Mouse (Mus musculus): Measurements from ENCODE around the gene Sspn. TPM values are rescaled to one million over a fixed set of nuclear protein-coding genes. Genes with fewer than 3 reads are reported as not detected.

Gene Sspn
- polyA plus RNA-seq, 1 experiment = not detected

- TF ChIP-seq TAL1 (IDR thresholded peaks at IDR 0.05; ENCODE audit: low read length) = no peak
- TF ChIP-seq GATA1 (IDR thresholded peaks at IDR 0.05; ENCODE audit: low read length) = no peak
- H3K36me3 ChIP-seq (ENCODE audit: control insufficient read depth) = no peaks in the 10 kb centered on the region
- no peaks in the 10 kb centered on the region for H3K4me1 ChIP-seq (ENCODE audit: control insufficient read depth)
- H3K4me3 ChIP-seq (replicated peaks) = no peak overlapping the region
- H3K9me3 ChIP-seq (ENCODE audit: control insufficient read depth, low read length) = 0 out of 2 replicates have a peak, but pooled peaks cover 2% of the 10 kb centered on the region
- H3K27me3 ChIP-seq (ENCODE audit: control insufficient read depth) = no peaks in the 10 kb centered on the region
Observed at GRCm38 (mm10) chr6:145977771-145978450, 46.5 kb downstream of the Sspn start.

GRCm38 (mm10) chr6:145981074-145981473, 49.6 kb downstream of the Sspn start:
- H3K36me3 ChIP-seq (ENCODE audit: control insufficient read depth) = no peaks in the 10 kb centered on the region
- no peak for TF ChIP-seq TAL1 (IDR thresholded peaks at IDR 0.05; ENCODE audit: low read length)
- no peak for TF ChIP-seq GATA1 (IDR thresholded peaks at IDR 0.05; ENCODE audit: low read length)
- 0 out of 2 replicates have a peak, but pooled peaks cover 2% of the 10 kb centered on the region for H3K9me3 ChIP-seq (ENCODE audit: control insufficient read depth, low read length)

GRCm38 (mm10) chr6:145982335-145982734, 50.9 kb downstream of the Sspn start:
- Histone ChIP-seq H3K4me3 (replicated peaks) (no peak overlapping the region), H3K9me3 (ENCODE audit: control insufficient read depth, low read length) (0 out of 2 replicates have a peak, but pooled peaks cover 2% of the 10 kb centered on the region), H3K4me1 (ENCODE audit: control insufficient read depth) (no peaks in the 10 kb centered on the region), H3K27me3 (ENCODE audit: control insufficient read depth) (no peaks in the 10 kb centered on the region), H3K36me3 (ENCODE audit: control insufficient read depth) (no peaks in the 10 kb centered on the region)
- TF ChIP-seq GATA1 (IDR thresholded peaks at IDR 0.05; ENCODE audit: low read length) = no peak
- TF ChIP-seq TAL1 (IDR thresholded peaks at IDR 0.05; ENCODE audit: low read length) = no peak

More at GRCm38 (mm10) chr6:145981074-145981473, 49.6 kb downstream of the Sspn start:
- H3K27me3 ChIP-seq (ENCODE audit: control insufficient read depth) = no peaks in the 10 kb centered on the region
- no peaks in the 10 kb centered on the region for H3K4me1 ChIP-seq (ENCODE audit: control insufficient read depth)
- no peak overlapping the region for H3K4me3 ChIP-seq (replicated peaks)

GRCm38 (mm10) chr6:145990578-145990977, 59.1 kb downstream of the Sspn start:
- Histone ChIP-seq H3K36me3 (ENCODE audit: control insufficient read depth) (no peaks in the 10 kb centered on the region), H3K9me3 (ENCODE audit: control insufficient read depth, low read length) (no peaks in the 10 kb centered on the region), H3K4me3 (replicated peaks) (no peak overlapping the region), H3K27me3 (ENCODE audit: control insufficient read depth) (no peaks in the 10 kb centered on the region), H3K4me1 (ENCODE audit: control insufficient read depth) (no peaks in the 10 kb centered on the region)
- TF ChIP-seq GATA1 (IDR thresholded peaks at IDR 0.05; ENCODE audit: low read length) = no peak
- TF ChIP-seq TAL1 (IDR thresholded peaks at IDR 0.05; ENCODE audit: low read length) = no peak

- TF ChIP-seq GATA1 (IDR thresholded peaks at IDR 0.05; ENCODE audit: low read length) (no peak), TAL1 (IDR thresholded peaks at IDR 0.05; ENCODE audit: low read length) (no peak)
- H3K36me3 ChIP-seq (ENCODE audit: control insufficient read depth) = no peaks in the 10 kb centered on the region
Observed at GRCm38 (mm10) chr6:145992526-145992925, 61.1 kb downstream of the Sspn start.

GRCm38 (mm10) chr6:145992985-145993384, 61.5 kb downstream of the Sspn start:
- TF ChIP-seq GATA1 (IDR thresholded peaks at IDR 0.05; ENCODE audit: low read length) (no peak), TAL1 (IDR thresholded peaks at IDR 0.05; ENCODE audit: low read length) (no peak)
- no peaks in the 10 kb centered on the region for H3K27me3 ChIP-seq (ENCODE audit: control insufficient read depth)
- H3K4me1 ChIP-seq (ENCODE audit: control insufficient read depth) = no peaks in the 10 kb centered on the region
- H3K9me3 ChIP-seq (ENCODE audit: control insufficient read depth, low read length) = no peaks in the 10 kb centered on the region
- no peak overlapping the region for H3K4me3 ChIP-seq (replicated peaks)
- H3K36me3 ChIP-seq (ENCODE audit: control insufficient read depth) = no peaks in the 10 kb centered on the region

More at GRCm38 (mm10) chr6:145992526-145992925, 61.1 kb downstream of the Sspn start:
- Histone ChIP-seq H3K9me3 (ENCODE audit: control insufficient read depth, low read length) (no peaks in the 10 kb centered on the region), H3K27me3 (ENCODE audit: control insufficient read depth) (no peaks in the 10 kb centered on the region), H3K4me1 (ENCODE audit: control insufficient read depth) (no peaks in the 10 kb centered on the region), H3K4me3 (replicated peaks) (no peak overlapping the region)

GRCm38 (mm10) chr6:145998314-145999007, 67.0 kb downstream of the Sspn start:
- no peaks in the 10 kb centered on the region for H3K4me1 ChIP-seq (ENCODE audit: control insufficient read depth)
- TF ChIP-seq GATA1 (IDR thresholded peaks at IDR 0.05; ENCODE audit: low read length) (no peak), TAL1 (IDR thresholded peaks at IDR 0.05; ENCODE audit: low read length) (no peak)

GRCm38 (mm10) chr6:146000767-146001166, 69.3 kb downstream of the Sspn start:
- H3K27me3 ChIP-seq (ENCODE audit: control insufficient read depth) = no peaks in the 10 kb centered on the region
- no peaks in the 10 kb centered on the region for H3K4me1 ChIP-seq (ENCODE audit: control insufficient read depth)
- H3K4me3 ChIP-seq (replicated peaks) = no peak overlapping the region
- TF ChIP-seq GATA1 (IDR thresholded peaks at IDR 0.05; ENCODE audit: low read length) (no peak), TAL1 (IDR thresholded peaks at IDR 0.05; ENCODE audit: low read length) (no peak)
- H3K9me3 ChIP-seq (ENCODE audit: control insufficient read depth, low read length) = no peaks in the 10 kb centered on the region
- H3K36me3 ChIP-seq (ENCODE audit: control insufficient read depth) = no peaks in the 10 kb centered on the region

More at GRCm38 (mm10) chr6:145998314-145999007, 67.0 kb downstream of the Sspn start:
- H3K27me3 ChIP-seq (ENCODE audit: control insufficient read depth) = no peaks in the 10 kb centered on the region
- no peaks in the 10 kb centered on the region for H3K9me3 ChIP-seq (ENCODE audit: control insufficient read depth, low read length)
- no peaks in the 10 kb centered on the region for H3K36me3 ChIP-seq (ENCODE audit: control insufficient read depth)
- no peak overlapping the region for H3K4me3 ChIP-seq (replicated peaks)
